Mouse (Mus musculus) B cell, adult (primary cell): ENCODE results near the gene Cdc26. TPM values are rescaled to one million over a fixed set of nuclear protein-coding genes. Genes with fewer than 3 reads are reported as not detected.

Source experiments
- total RNA-seq: library from RNA; stranded (reverse); gene quantifications from 4 replicates; pipeline ENCODE4 v1.2.4, GENCODE M21; 2023; ENCODE audit not compliant: inconsistent age

Cdc26 gene
- total RNA-seq, result 45.3 to 57.5 TPM (median 53.3 TPM) in 4 replicates

DNA sequence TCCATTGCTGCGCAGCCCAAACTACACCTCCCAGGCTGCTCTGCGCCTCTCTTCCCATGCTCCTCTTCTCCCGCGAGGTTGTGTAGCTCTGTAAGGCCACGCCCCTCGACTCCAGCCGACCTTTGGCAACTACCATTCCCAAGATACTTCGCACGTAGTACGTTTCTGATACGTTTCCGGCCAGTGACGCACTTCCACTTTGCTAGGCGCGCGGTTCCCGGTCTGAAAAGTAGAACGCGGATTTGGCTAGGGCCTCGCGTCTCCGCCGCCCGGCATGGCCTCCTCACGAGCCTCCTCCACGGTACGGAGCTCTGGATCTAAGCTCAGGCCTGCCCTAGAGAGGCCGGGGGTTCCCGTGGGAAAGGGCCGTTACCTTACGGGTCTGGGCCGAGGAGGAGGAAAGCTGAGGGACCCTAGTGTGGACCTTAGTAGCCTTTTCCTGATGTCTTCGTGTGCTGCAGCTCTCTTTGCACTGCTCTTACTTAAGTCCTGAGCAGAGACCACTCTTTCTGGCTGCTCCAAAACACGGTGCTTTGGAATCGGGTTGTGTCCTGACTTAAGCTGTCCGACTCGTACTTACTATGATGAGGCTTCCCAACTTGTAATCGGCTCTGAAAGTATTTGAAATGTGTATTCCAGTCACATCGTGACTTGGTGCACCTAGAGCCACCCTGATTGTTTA, at the start of gene Cdc26, which contains the start of gene Prpf4:
Gene Cdc26 (minus strand): TSS at position 42 of the 682 bp plus-strand sequence.
Gene Prpf4 (plus strand): TSS at position 197 of the 682 bp plus-strand sequence.

DNA sequence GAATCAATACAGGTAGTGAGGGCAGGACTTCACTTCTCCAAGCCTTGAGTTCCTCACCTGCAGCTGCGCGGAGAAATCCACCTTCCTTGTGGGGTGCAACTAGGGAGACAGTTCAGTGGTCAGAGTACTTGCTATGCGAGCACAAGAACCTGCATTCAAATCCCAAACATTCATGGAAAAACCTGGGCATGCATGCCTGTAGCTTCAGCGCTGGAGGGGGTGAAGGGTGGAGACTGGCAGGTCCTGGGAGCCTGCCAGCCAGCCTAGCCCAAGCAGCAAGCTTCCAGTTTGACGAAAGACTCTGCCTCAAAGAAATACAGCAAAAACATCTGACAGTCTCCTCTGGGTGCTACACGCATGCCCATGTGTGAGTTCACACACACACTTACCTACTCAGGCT, 26.6 kb upstream of the Cdc26 start, which contains the start of gene Rnf183:
Gene Rnf183 (minus strand): TSS at position 172 of the 400 bp plus-strand sequence.

DNA sequence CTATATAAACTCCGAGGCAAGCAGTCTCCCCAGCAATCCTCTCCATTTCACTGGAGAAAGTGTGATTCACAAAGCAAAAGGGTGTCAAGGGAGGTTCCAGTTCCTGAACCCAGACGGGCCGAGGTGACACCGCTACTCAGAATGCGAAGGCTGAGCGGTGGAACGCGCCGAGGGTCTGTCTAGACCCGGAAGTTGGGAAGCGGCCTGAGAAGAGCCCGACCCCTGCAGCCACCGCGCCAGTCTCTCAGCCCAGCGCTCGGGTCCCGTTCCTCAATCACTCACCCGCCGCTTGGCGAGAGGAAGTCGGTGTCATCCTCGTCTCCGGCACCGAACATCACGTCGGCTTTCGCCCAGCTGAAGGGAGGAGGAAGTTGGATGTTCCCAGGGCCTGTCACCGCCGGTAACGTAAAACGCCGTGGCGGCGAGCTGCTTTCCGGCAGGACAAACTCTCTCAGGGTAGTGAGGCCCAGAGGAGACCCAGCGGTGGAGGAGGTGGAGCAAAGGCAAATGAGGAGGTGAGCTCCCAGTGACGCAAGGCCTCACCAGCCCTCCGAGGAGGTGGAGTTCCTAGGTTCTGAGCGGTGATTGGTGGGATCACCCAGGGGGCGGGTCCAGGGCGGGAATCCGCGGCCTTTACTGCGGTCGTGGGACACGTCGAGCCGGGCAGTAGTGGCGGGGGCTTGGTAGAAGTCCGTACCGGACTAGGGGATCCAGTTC, 48.2 kb downstream of the Cdc26 start, which contains the start of the genes Fkbp15 and Slc31a1:
Gene Fkbp15 (minus strand): TSS at position 461 of the 717 bp plus-strand sequence.
Gene Slc31a1 (plus strand): TSS at position 640 of the 717 bp plus-strand sequence.

Other genes with a start within 250 kb of the Cdc26 start
- not detected in 4 replicates for gene Zfp37, start 177.6 kb downstream of the Cdc26 start, total RNA-seq
- 4.0 to 5.7 TPM (median 4.8 TPM) in 4 replicates for gene Slc31a2, start 146.1 kb downstream of the Cdc26 start, total RNA-seq
- gene Fkbp15, start 48.1 kb downstream of the Cdc26 start, total RNA-seq, result 101 to 103 TPM (median 102 TPM) in 4 replicates
- 11.6 to 13.2 TPM (median 12.1 TPM) in 4 replicates for gene Slc31a1, start 47.9 kb downstream of the Cdc26 start, total RNA-seq
- gene Prpf4, start 155 bp upstream of the Cdc26 start, total RNA-seq, result 22.3 to 30.1 TPM (median 25.6 TPM) in 4 replicates
- not detected in 4 replicates for gene Rnf183, start 26.6 kb upstream of the Cdc26 start, total RNA-seq
- 0.58 to 0.84 TPM in 2 of 4 replicates, not detected in the others for gene Wdr31, start 62.3 kb upstream of the Cdc26 start, total RNA-seq
- 7.4 to 11.3 TPM (median 10.2 TPM) in 4 replicates for gene Bspry, start 71.4 kb upstream of the Cdc26 start, total RNA-seq
- 0.42 to 1.2 TPM in 2 of 4 replicates, not detected in the others for gene Hdhd3, start 94.8 kb upstream of the Cdc26 start, total RNA-seq
- gene Alad, start 111.3 kb upstream of the Cdc26 start, total RNA-seq, result 19.7 to 20.2 TPM (median 20.0 TPM) in 4 replicates
- 16.1 to 23.4 TPM (median 20.5 TPM) in 4 replicates for gene Pole3, start 116.4 kb upstream of the Cdc26 start, total RNA-seq
- 0.48 to 1.7 TPM (median 0.70 TPM) in 4 replicates for gene 4933430I17Rik, start 116.7 kb upstream of the Cdc26 start, total RNA-seq
- 33.5 to 36.4 TPM (median 36.0 TPM) in 4 replicates for gene Rgs3, start 151.2 kb upstream of the Cdc26 start, total RNA-seq